In the genomic region with DNA sequence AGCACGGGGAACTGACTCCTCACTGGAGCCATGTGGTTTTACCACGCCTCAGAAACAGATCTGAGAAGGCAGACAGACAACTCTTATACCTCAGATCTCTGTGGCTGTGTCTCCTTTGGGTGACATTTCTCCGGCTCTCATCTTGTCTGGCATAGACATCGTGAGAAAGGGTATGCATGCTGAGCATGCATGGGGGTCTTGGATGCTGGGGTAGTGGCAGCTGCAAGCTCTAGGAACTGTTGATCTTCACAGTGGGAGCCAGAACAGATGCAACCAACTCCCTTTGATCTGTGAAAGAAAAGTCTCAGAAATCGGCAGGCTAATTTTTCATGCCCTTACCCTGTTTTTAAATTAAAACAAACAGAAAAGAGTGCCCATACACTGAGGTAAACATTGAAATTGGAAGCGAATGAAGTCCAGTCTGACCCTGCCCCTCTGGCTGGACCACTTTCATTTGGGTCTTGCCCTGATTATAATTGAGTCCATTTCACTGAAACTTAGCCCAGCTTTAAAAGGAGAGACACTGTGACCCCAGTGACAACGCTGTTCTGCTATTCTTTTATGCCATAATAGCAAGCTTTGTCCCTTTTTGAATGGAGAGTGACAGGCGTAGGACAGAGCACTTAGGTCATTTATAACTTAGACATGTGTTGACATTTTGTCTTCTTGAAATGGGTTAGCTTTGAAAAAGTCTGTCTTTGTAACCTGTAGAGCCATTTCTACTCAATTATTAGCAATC, we compare ENCODE assay signal across 12 mouse cellular contexts. TPM values are rescaled to one million over a fixed set of nuclear protein-coding genes. Genes with fewer than 3 reads are reported as not detected.
DNase-seq lines count a peak whose midpoint lies in the region; ATAC-seq lines count a peak whose summit lies in the region.
"Had no signal": no experiment of that assay in that cellular context is flagged by ENCODE, and none has a peak within 500 bp of the region (broad histone marks: within the 10 kb centered on the region; RNA-seq: fewer than 3 reads in every experiment).

No protein-coding gene starts in this region.

- ATAC-seq in liver, embryonic 11.5 days (replicated peaks; ENCODE audit: low FRiP score) = no peak
- no peak for ATAC-seq in liver, embryonic 12.5 days
- no peak for ATAC-seq in embryonic facial prominence, embryonic 14.5 days (ENCODE audit: low read depth)
- no peak for ATAC-seq in hindbrain, embryonic 13.5 days (ENCODE audit: low FRiP score)
- ATAC-seq in neural tube, embryonic 13.5 days (ENCODE audit: low read depth) = no peak

- H3K9me3 ChIP-seq in liver, embryonic 11.5 days (ENCODE audit: control insufficient read depth, low read length) = no peaks in the 10 kb centered on the region
- no peaks in the 10 kb centered on the region for H3K9me3 ChIP-seq in liver, embryonic 12.5 days (replicated peaks)
- H3K9me3 ChIP-seq in embryonic facial prominence, embryonic 14.5 days (ENCODE audit: control insufficient read depth, low read length) = no peaks in the 10 kb centered on the region
- H3K9me3 ChIP-seq in hindbrain, embryonic 13.5 days = no peaks in the 10 kb centered on the region
- no peaks in the 10 kb centered on the region for H3K9me3 ChIP-seq in neural tube, embryonic 13.5 days
- H3K9me3 ChIP-seq: liver, embryonic 13.5 days had no signal

- H3K36me3 ChIP-seq in liver, embryonic 11.5 days (ENCODE audit: control insufficient read depth, insufficient read depth, low read length) = no peaks in the 10 kb centered on the region
- no peaks in the 10 kb centered on the region for H3K36me3 ChIP-seq in liver, embryonic 12.5 days
- H3K36me3 ChIP-seq in embryonic facial prominence, embryonic 14.5 days (ENCODE audit: control insufficient read depth, insufficient read depth, low read length) = no peaks in the 10 kb centered on the region
- no peaks in the 10 kb centered on the region for H3K36me3 ChIP-seq in hindbrain, embryonic 13.5 days
- H3K36me3 ChIP-seq in neural tube, embryonic 13.5 days = no peaks in the 10 kb centered on the region
- H3K36me3 ChIP-seq: liver, embryonic 13.5 days had no signal

- peaks cover 51% of the 10 kb centered on the region for H3K4me1 ChIP-seq in liver, embryonic 11.5 days (replicated peaks; ENCODE audit: control insufficient read depth, insufficient read depth, low read length)
- H3K4me1 ChIP-seq in liver, embryonic 12.5 days = peaks cover 87% of the 10 kb centered on the region
- peaks cover 20% of the 10 kb centered on the region for H3K4me1 ChIP-seq in embryonic facial prominence, embryonic 14.5 days (ENCODE audit: control insufficient read depth, insufficient read depth, low read length)
- peaks cover 40% of the 10 kb centered on the region for H3K4me1 ChIP-seq in hindbrain, embryonic 13.5 days (replicated peaks)
- H3K4me1 ChIP-seq in neural tube, embryonic 13.5 days (replicated peaks) = peaks cover 44% of the 10 kb centered on the region

- H3K27ac ChIP-seq in liver, embryonic 11.5 days (ENCODE audit: low read depth, low read length) = no peak overlapping the region
- no peak overlapping the region for H3K27ac ChIP-seq in liver, embryonic 12.5 days
- H3K27ac ChIP-seq in embryonic facial prominence, embryonic 14.5 days (replicated peaks; ENCODE audit: low read depth, low read length) = peak overlapping the region; percentile 23; the same call in 1 of the 2 replicates
- H3K27ac ChIP-seq in hindbrain, embryonic 13.5 days = 0 out of 2 replicates have a peak overlapping the region, but pooled peaks have one; percentile 30
- peak overlapping the region; percentile 30; the same call in 1 of the 2 replicates for H3K27ac ChIP-seq in neural tube, embryonic 13.5 days (replicated peaks)
- H3K27ac ChIP-seq: liver, embryonic 13.5 days had no signal

- no peak for DNase-seq in liver, embryonic 11.5 days (ENCODE audit: low spot score)
- DNase-seq in embryonic facial prominence, embryonic 14.5 days (ENCODE audit: low spot score) = peak; percentile 25
- DNase-seq in cerebellum, adult 11-12 months = no peak
- DNase-seq in gastrocnemius, postnatal 14 days = no peak
- DNase-seq: adrenal gland, postnatal 14 days; kidney, adult 11 months; liver, embryonic 13.5 days; lung, postnatal 4 days; right cerebral cortex, postnatal 14 days had no signal

- H3K4me2 ChIP-seq in liver, embryonic 11.5 days = no peak overlapping the region
- H3K4me2 ChIP-seq in liver, embryonic 12.5 days = no peak overlapping the region
- no peak overlapping the region for H3K4me2 ChIP-seq in embryonic facial prominence, embryonic 14.5 days (ENCODE audit: low read depth, low read length)
- H3K4me2 ChIP-seq in hindbrain, embryonic 13.5 days = no peak overlapping the region
- no peak overlapping the region for H3K4me2 ChIP-seq in neural tube, embryonic 13.5 days
- H3K4me2 ChIP-seq: liver, embryonic 13.5 days had no signal

- 51% methylated on average over 8 of the region's 8 CpGs for WGBS in liver, embryonic 11.5 days
- WGBS in liver, embryonic 12.5 days (ENCODE audit: insufficient replicate concordance) = 54% methylated on average over 8 of the region's 8 CpGs
- WGBS in embryonic facial prominence, embryonic 14.5 days = 30% methylated on average over 8 of the region's 8 CpGs
- 9% methylated on average over 8 of the region's 8 CpGs for WGBS in hindbrain, embryonic 13.5 days
- 10% methylated on average over 8 of the region's 8 CpGs for WGBS in neural tube, embryonic 13.5 days

- 0 out of 2 replicates have a peak overlapping the region, but pooled peaks have one; percentile 1 for H3K9ac ChIP-seq in liver, embryonic 11.5 days (ENCODE audit: low read depth, low read length)
- no peak overlapping the region for H3K9ac ChIP-seq in liver, embryonic 12.5 days
- H3K9ac ChIP-seq in embryonic facial prominence, embryonic 14.5 days (ENCODE audit: low read depth, low read length) = no peak overlapping the region
- no peak overlapping the region for H3K9ac ChIP-seq in hindbrain, embryonic 13.5 days
- H3K9ac ChIP-seq in neural tube, embryonic 13.5 days = no peak overlapping the region
- H3K9ac ChIP-seq: liver, embryonic 13.5 days had no signal

- no peak overlapping the region for H3K4me3 ChIP-seq in liver, embryonic 11.5 days (ENCODE audit: low read depth, low read length)
- H3K4me3 ChIP-seq in liver, embryonic 12.5 days = no peak overlapping the region
- H3K4me3 ChIP-seq in embryonic facial prominence, embryonic 14.5 days (ENCODE audit: low read depth, low read length) = no peak overlapping the region
- H3K4me3 ChIP-seq in hindbrain, embryonic 13.5 days = no peak overlapping the region
- no peak overlapping the region for H3K4me3 ChIP-seq in neural tube, embryonic 13.5 days
- H3K4me3 ChIP-seq: liver, embryonic 13.5 days had no signal

- no peaks in the 10 kb centered on the region for H3K27me3 ChIP-seq in liver, embryonic 11.5 days (replicated peaks; ENCODE audit: control insufficient read depth, insufficient read depth, low read length)
- no peaks in the 10 kb centered on the region for H3K27me3 ChIP-seq in liver, embryonic 12.5 days (replicated peaks)
- no peaks in the 10 kb centered on the region for H3K27me3 ChIP-seq in embryonic facial prominence, embryonic 14.5 days (replicated peaks; ENCODE audit: control insufficient read depth, insufficient read depth, low read length)
- no peaks in the 10 kb centered on the region for H3K27me3 ChIP-seq in hindbrain, embryonic 13.5 days
- H3K27me3 ChIP-seq in neural tube, embryonic 13.5 days = no peaks in the 10 kb centered on the region
- H3K27me3 ChIP-seq: liver, embryonic 13.5 days had no signal

- intact Hi-C loops in gastrocnemius, postnatal 14 days (cut with DNase I; ENCODE audit: low total_unique reads) = no loop called here

RNA-seq across cellular contexts. Expression of a gene that starts 17.9 kb away (rescaled TPM):
- polyA plus RNA-seq in liver, embryonic 11.5 days (2014; fragmentation: Nextera tagmentation; extraction: Ambion mirVana) = 19.6 and 23.0 TPM in 2 replicates
- 11.9 and 12.3 TPM in 2 replicates for polyA plus RNA-seq in liver, embryonic 12.5 days (2016; fragmentation: Nextera tagmentation; extraction: Ambion mirVana)
- polyA plus RNA-seq in embryonic facial prominence, embryonic 14.5 days (2014; fragmentation: Nextera tagmentation; extraction: Ambion mirVana) = 15.5 and 16.0 TPM in 2 replicates
- 7.7 and 8.3 TPM in 2 replicates for polyA plus RNA-seq in hindbrain, embryonic 13.5 days (2015; fragmentation: Nextera tagmentation; extraction: Ambion mirVana)
- 8.0 and 9.1 TPM in 2 replicates for polyA plus RNA-seq in neural tube, embryonic 13.5 days (2015; fragmentation: Nextera tagmentation; extraction: Ambion mirVana)
- total RNA-seq in gastrocnemius, postnatal 14 days (2021) = 1 to 10 TPM; 6.0 to 7.1 TPM

Comparison
In these comparisons a context has a peak if more than half of its experiments do, and no peak if none do; other contexts are left out.
1. H3K27ac ChIP-seq: peak in embryonic facial prominence, embryonic 14.5 days (single experiment), hindbrain, embryonic 13.5 days (single experiment) and neural tube, embryonic 13.5 days (single experiment); none in liver, embryonic 11.5 days (single experiment) and liver, embryonic 12.5 days (single experiment).